Mouse (Mus musculus): Measurements from ENCODE around the gene Gm44805. TPM values are rescaled to one million over a fixed set of nuclear protein-coding genes. Genes with fewer than 3 reads are reported as not detected.

The Gm44805 gene
- total RNA-seq, 2 experiments from 2014 or later, result not detected

DNA sequence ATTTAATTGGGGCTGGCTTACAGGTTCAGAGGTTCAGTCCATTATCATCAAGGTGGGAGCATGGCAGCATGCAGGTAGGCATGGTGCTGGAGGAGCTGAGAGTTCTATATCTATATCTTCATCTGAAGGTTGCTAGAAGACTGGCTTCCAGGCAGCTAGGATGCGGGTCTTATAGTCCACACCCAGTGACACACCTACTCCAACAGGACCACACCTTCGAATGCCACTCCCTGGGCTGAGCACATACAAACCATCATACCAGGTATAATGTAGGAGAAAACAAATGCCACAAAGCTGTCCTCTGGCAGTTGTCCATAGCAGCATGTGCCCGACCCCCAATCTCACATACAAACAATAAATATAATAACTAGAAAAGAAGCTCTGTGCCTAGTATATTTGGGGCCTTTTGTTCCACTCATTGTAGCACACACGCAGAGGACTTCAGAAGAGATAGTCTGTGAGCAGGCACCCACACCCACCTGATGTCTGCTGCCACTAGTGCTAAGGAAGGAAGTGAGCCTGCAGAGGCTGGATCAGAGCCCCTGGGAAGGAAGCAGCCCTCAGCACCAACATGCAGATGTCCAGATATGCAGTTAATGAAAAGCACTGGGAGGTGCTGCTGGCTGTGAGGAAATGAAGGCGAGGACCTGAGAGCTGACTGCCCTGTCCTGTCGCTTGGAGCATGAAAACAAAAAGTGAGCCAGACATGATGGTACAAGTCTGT lies 30.0 kb downstream of the Gm44805 start:
- intact Hi-C loops (cut with DNase I), result no loop called here

GRCm38 (mm10) chr7:19641223-19641622 lies 40.0 kb downstream of the Gm44805 start:
- peak in 1 of 2 experiments; percentile 48 for DNase-seq (ENCODE audit: low spot score in 2 of 2)
- intact Hi-C loops (cut with DNase I), result no loop called here

More for the DNA sequence above, 30.0 kb downstream of the Gm44805 start:
- no peak for DNase-seq (ENCODE audit: low spot score in 2 of 2)

GRCm38 (mm10) chr7:19635074-19635827 lies 46.0 kb downstream of the Gm44805 start:
- DNase-seq (ENCODE audit: low spot score in 2 of 2), result no peak

GRCm38 (mm10) chr7:19634591-19634990 lies 46.6 kb downstream of the Gm44805 start:
- no peak for DNase-seq (ENCODE audit: low spot score in 2 of 2)
- intact Hi-C loops (cut with DNase I), result no loop called here

More at GRCm38 (mm10) chr7:19635074-19635827, 46.0 kb downstream of the Gm44805 start:
- intact Hi-C loops (cut with DNase I), result no loop called here

GRCm38 (mm10) chr7:19633855-19634254 lies 47.4 kb downstream of the Gm44805 start:
- intact Hi-C loops (cut with DNase I), result no loop called here
- no peak for DNase-seq (ENCODE audit: low spot score in 2 of 2)

- DNase-seq (ENCODE audit: low spot score in 2 of 2), result no peak
Measured at GRCm38 (mm10) chr7:19633197-19633596, 48.0 kb downstream of the Gm44805 start.

GRCm38 (mm10) chr7:19632720-19633119 lies 48.5 kb downstream of the Gm44805 start:
- intact Hi-C loops (cut with DNase I), result no loop called here
- no peak for DNase-seq (ENCODE audit: low spot score in 2 of 2)

More at GRCm38 (mm10) chr7:19633197-19633596, 48.0 kb downstream of the Gm44805 start:
- intact Hi-C loops (cut with DNase I), result no loop called here

DNA sequence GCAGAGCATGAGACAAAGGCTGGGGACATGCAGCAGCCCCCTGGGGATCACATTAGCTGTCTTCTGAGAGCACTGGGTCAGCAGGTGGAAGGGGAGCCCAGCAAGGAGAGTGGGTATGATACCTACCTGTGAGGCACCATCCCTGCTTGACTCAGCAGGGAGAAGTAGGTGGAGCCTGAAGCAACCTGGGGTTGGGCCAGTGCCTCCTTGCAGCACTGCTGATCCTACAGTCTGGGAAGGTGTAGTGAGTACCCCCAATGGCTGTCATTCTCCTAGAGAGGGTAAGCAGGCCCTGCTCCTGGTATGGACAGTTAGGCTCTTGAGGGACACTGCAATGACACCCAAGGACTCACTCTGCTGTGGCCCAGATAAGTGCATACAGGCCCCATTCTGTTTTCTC lies 48.9 kb downstream of the Gm44805 start:
- intact Hi-C loops (cut with DNase I), result no loop called here
- no peak for DNase-seq (ENCODE audit: low spot score in 2 of 2)

GRCm38 (mm10) chr7:19629361-19629734 lies 51.9 kb downstream of the Gm44805 start, which contains the start of gene Relb:
Gene Relb (minus strand): TSS chr7:19629438.
- DNase-seq (ENCODE audit: low spot score in 2 of 2), result peak; percentile 91
- intact Hi-C loops (cut with DNase I), result no loop called here

DNA sequence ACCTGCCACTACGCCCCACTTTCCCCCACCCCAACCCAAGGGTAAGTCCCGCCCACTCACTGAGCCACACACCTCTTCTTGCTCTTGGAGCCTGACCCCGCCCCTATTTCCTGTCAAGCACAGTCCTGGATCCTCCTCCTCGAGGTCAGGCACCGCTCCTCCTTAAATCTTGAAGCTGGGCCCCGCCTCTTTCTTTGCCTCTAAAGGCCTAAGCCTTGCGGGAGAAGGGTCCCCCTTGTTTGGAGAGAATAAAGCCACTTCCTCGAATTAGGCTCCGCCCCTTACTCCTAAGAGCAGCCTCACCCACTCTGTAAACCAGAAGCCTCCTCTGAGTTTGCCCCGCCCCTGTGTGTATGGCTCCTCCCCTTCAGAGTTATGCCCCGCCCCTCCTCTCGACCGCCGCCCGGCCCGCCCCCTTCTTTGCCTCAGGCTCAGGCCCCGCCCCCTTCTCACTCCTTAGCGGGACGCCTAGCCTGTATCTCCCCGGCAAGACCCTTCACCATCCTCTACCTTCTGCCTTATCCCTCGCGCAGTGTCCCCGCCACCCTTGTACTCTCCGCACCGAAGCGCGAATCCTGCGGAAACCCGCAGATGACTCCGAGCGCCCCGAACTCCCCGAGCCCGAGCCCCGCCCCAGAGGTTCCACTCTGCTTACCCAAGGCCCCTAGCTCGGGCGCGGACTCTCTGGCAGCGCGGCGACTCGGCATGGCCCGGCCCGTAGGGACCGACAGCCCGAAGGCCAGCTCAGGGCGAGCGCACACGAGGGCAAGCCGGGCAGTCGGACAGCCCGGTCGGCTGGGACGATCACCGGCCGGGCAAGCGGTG lies 52.5 kb downstream of the Gm44805 start:
- intact Hi-C loops (cut with DNase I), result no loop called here
- peak; percentile 87 to 91 for DNase-seq (ENCODE audit: low spot score in 2 of 2)

DNA sequence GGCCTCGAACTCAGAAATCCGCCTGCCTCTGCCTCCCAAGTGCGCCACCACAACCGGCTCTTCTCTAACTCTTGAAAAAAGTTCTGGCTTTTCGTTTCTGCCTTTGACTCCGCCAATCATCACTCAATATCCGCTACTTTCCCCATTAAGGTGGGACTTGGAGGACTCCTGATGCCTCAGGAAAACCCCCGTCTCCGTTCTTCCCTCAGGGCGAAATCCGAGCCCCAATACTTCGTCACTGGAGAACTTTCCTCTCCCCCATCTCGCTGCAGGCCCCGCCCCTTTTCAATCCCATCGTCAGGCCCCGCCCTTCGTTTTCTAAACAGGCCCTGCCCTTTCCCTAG lies 53.1 kb downstream of the Gm44805 start:
- intact Hi-C loops (cut with DNase I), result no loop called here
- no peak for DNase-seq (ENCODE audit: low spot score in 2 of 2)

DNA sequence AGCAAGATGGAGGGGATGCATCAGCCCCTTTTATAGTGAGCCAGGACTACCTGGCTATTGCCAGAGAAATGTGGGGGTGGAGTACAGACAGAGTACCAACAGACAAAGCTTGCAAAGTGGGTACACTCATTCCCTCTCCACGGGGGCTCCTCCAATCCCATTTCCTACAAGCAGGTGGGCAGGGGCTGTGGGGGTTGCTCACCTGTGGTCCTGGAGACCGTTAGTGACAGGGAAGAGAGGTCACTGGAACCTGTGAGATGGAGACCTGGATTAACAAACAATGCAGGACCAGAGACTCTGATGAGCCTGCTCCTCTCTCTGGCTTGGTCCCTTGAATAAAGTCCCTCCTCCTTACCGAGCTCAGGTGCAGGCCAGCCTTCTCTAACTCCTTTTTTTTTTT lies 53.5 kb downstream of the Gm44805 start:
- intact Hi-C loops (cut with DNase I), result no loop called here
- DNase-seq (ENCODE audit: low spot score in 2 of 2), result no peak

DNA sequence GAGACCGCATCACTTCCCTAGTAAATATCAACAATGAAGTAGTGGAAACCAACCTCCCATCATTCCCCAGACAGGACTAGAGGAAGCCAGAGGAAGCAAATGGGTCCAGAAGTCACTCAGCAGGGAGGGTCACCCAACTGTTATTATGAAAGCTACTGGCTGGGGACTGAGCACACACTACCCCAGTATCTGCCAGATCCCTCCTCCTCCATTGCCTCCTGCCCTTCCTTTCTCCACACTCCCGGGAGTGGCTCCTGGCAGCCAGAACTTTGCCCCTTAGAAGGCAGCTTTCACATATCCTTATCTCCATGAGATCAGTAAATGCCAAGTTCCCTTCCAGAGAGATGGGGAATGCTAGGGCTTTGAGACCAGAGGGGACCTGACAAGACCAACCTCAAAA lies 57.8 kb downstream of the Gm44805 start:
- no peak for DNase-seq (ENCODE audit: low spot score in 2 of 2)
- intact Hi-C loops (cut with DNase I), result no loop called here

GRCm38 (mm10) chr7:19622241-19622640 lies 59.0 kb downstream of the Gm44805 start:
- intact Hi-C loops (cut with DNase I), result no loop called here
- no peak for DNase-seq (ENCODE audit: low spot score in 2 of 2)

Other genes starting within 250 kb of the Gm44805 start
- gene Mark4, start 222.6 kb downstream of the Gm44805 start, total RNA-seq (2021), result 10 to 100 TPM; 89.9 to 96.7 TPM
- gene Exoc3l2, start 218.1 kb downstream of the Gm44805 start, total RNA-seq (2021), result under 1 TPM; 0.37 to 0.80 TPM
- gene Bloc1s3, start 173.1 kb downstream of the Gm44805 start, total RNA-seq (2021), result 1 to 10 TPM; 7.1 to 7.2 TPM
- 10 to 100 TPM; 17.7 to 18.1 TPM for gene Trappc6a, start 173.0 kb downstream of the Gm44805 start, total RNA-seq (2021)
- 1 to 10 TPM in 1 of 2 experiments, under 1 TPM in 1; 0.68 to 1.1 TPM for gene Nkpd1, start 163.6 kb downstream of the Gm44805 start, total RNA-seq (2021)
- gene Ppp1r37, start 118.3 kb downstream of the Gm44805 start, total RNA-seq (2021), result 10 to 100 TPM; 87.9 to 98.8 TPM
- gene Zfp296, start 104.1 kb downstream of the Gm44805 start, total RNA-seq (2021), result under 1 TPM; 0.51 to 0.68 TPM
- gene Gemin7, start 103.8 kb downstream of the Gm44805 start, total RNA-seq (2021), result 10 to 100 TPM; 43.8 to 46.0 TPM
- gene Clasrp, start 76.9 kb downstream of the Gm44805 start, total RNA-seq (2021), result 10 to 100 TPM; 84.4 to 84.6 TPM
- gene Relb, start 52.0 kb downstream of the Gm44805 start, total RNA-seq (2021), result 1 to 10 TPM; 6.1 to 6.3 TPM
- gene Clptm1, start 16.4 kb downstream of the Gm44805 start, total RNA-seq (2021), result 100 to 1,000 TPM; 156 to 159 TPM
- not detected for gene Apoc2, start 3.5 kb downstream of the Gm44805 start, total RNA-seq (2021)
- not detected for gene Apoc4, start 56 bp upstream of the Gm44805 start, total RNA-seq (2021)
- 1 to 10 TPM; 2.2 to 3.3 TPM for gene Apoc1, start 11.2 kb upstream of the Gm44805 start, total RNA-seq (2021)
- gene Apoe, start 17.8 kb upstream of the Gm44805 start, total RNA-seq (2021), result 1,000 to 10,000 TPM; 1,873 to 2,039 TPM
- 100 to 1,000 TPM; 104 to 120 TPM for gene Tomm40, start 34.0 kb upstream of the Gm44805 start, total RNA-seq (2021)
- gene Nectin2, start 69.1 kb upstream of the Gm44805 start, total RNA-seq (2021), result 10 to 100 TPM; 11.6 to 15.2 TPM
- gene Bcam, start 89.6 kb upstream of the Gm44805 start, total RNA-seq (2021), result 10 to 100 TPM; 10.7 to 11.0 TPM
- gene Cblc, start 115.4 kb upstream of the Gm44805 start, total RNA-seq (2021), result not detected
- gene Bcl3, start 141.3 kb upstream of the Gm44805 start, total RNA-seq (2021), result 1 to 10 TPM in 1 of 2 experiments, not detected in 1; 1.2 TPM
- gene Gm19345, start 170.6 kb upstream of the Gm44805 start, total RNA-seq (2021), result 1 to 10 TPM; 3.0 to 4.1 TPM
- not detected for gene Ceacam16, start 179.9 kb upstream of the Gm44805 start, total RNA-seq (2021)
- not detected for gene Ceacam19, start 206.5 kb upstream of the Gm44805 start, total RNA-seq (2021)
- 10 to 100 TPM; 10.1 to 11.4 TPM for gene Pvr, start 239.7 kb upstream of the Gm44805 start, total RNA-seq (2021)